Mouse (Mus musculus) liver, postnatal 0 days (tissue): Measurements from ENCODE around the gene Zfp85.

ENCODE experiments used
- CTCF ChIP-seq: sonication (generic); IDR thresholded peaks from 2 replicates; pipeline ENCODE4 v1.5.1; 2016; ENCODE audit warnings: antibody characterized with exemption, low read depth
- EP300 ChIP-seq: IDR thresholded peaks from 2 replicates; pipeline ENCODE4 v1.6.1; 2016; ENCODE audit warnings: antibody characterized with exemption, low read depth, mild to moderate bottlenecking

GRCm38 (mm10) chr13:67754333-67755306, at the start of gene Zfp85:
- TF ChIP-seq EP300 (no peak), CTCF (no peak)
